Mouse (Mus musculus): ENCODE results near the gene D430042O09Rik. TPM values are rescaled to one million over a fixed set of nuclear protein-coding genes. Genes with fewer than 3 reads are reported as not detected.

The D430042O09Rik gene
- 18.3 and 18.9 TPM in 2 replicates for polyA plus RNA-seq (2012; rRNA removed)

GRCm38 (mm10) chr7:125707593-125708022, at the start of gene D430042O09Rik, which contains the start of gene Gtf3c1:
Gene D430042O09Rik (plus strand): TSS chr7:125707888.
Gene Gtf3c1 (minus strand): TSS chr7:125707780.

Other genes with a start within 250 kb of the D430042O09Rik start
- gene Nsmce1, start 216.3 kb upstream of the D430042O09Rik start, polyA plus RNA-seq (2012; rRNA removed): 74.5 and 78.1 TPM in 2 replicates
- 4.3 and 7.6 TPM in 2 replicates for gene Il4ra, start 155.8 kb upstream of the D430042O09Rik start, polyA plus RNA-seq (2012; rRNA removed)
- 0.64 and 0.80 TPM in 2 replicates for gene Il21r, start 104.5 kb upstream of the D430042O09Rik start, polyA plus RNA-seq (2012; rRNA removed)
- 49.3 and 51.4 TPM in 2 replicates for gene Gtf3c1, start 108 bp upstream of the D430042O09Rik start, polyA plus RNA-seq (2012; rRNA removed)